Mouse (Mus musculus) 3134 (cell line): ENCODE results near the gene Dnajc1.

ENCODE experiments used
- DNase-seq: peaks from one replicate; pipeline ENCODE4 v3.0.0-alpha.2; 2011; ENCODE audit warnings: low spot score; ENCODE audit not compliant: insufficient read length; ENCODE audit errors: extremely low read depth

The Dnajc1 gene

GRCm38 (mm10) chr2:18202923-18203322 lies 189.7 kb downstream of the Dnajc1 start:
- DNase-seq = no peak

GRCm38 (mm10) chr2:18201820-18202462 lies 190.7 kb downstream of the Dnajc1 start:
- no peak for DNase-seq

GRCm38 (mm10) chr2:18195691-18196396 lies 196.8 kb downstream of the Dnajc1 start:
- no peak for DNase-seq

GRCm38 (mm10) chr2:18195285-18195684 lies 197.3 kb downstream of the Dnajc1 start:
- no peak for DNase-seq

- no peak for DNase-seq
These were observed 204.3 kb downstream of the Dnajc1 start for GRCm38 (mm10) chr2:18188367-18188766.

- DNase-seq = no peak
These were observed 209.6 kb downstream of the Dnajc1 start for GRCm38 (mm10) chr2:18183079-18183478.

GRCm38 (mm10) chr2:18181631-18182030 lies 211.0 kb downstream of the Dnajc1 start:
- DNase-seq = no peak

GRCm38 (mm10) chr2:18180323-18180722 lies 212.3 kb downstream of the Dnajc1 start:
- DNase-seq = no peak

GRCm38 (mm10) chr2:18176235-18176634 lies 216.4 kb downstream of the Dnajc1 start:
- DNase-seq = no peak

GRCm38 (mm10) chr2:18175234-18175633 lies 217.4 kb downstream of the Dnajc1 start:
- DNase-seq = no peak

- DNase-seq = no peak
These were observed 223.3 kb downstream of the Dnajc1 start for GRCm38 (mm10) chr2:18169174-18169948.

GRCm38 (mm10) chr2:18165511-18165910 lies 227.1 kb downstream of the Dnajc1 start:
- no peak for DNase-seq

- no peak for DNase-seq
These were observed 231.6 kb downstream of the Dnajc1 start for GRCm38 (mm10) chr2:18160992-18161391.

GRCm38 (mm10) chr2:18159426-18159825 lies 233.2 kb downstream of the Dnajc1 start:
- DNase-seq = no peak

GRCm38 (mm10) chr2:18156131-18156530 lies 236.5 kb downstream of the Dnajc1 start:
- DNase-seq = no peak
